ENCODE assay signal across 12 mouse cellular contexts in the genomic region with DNA sequence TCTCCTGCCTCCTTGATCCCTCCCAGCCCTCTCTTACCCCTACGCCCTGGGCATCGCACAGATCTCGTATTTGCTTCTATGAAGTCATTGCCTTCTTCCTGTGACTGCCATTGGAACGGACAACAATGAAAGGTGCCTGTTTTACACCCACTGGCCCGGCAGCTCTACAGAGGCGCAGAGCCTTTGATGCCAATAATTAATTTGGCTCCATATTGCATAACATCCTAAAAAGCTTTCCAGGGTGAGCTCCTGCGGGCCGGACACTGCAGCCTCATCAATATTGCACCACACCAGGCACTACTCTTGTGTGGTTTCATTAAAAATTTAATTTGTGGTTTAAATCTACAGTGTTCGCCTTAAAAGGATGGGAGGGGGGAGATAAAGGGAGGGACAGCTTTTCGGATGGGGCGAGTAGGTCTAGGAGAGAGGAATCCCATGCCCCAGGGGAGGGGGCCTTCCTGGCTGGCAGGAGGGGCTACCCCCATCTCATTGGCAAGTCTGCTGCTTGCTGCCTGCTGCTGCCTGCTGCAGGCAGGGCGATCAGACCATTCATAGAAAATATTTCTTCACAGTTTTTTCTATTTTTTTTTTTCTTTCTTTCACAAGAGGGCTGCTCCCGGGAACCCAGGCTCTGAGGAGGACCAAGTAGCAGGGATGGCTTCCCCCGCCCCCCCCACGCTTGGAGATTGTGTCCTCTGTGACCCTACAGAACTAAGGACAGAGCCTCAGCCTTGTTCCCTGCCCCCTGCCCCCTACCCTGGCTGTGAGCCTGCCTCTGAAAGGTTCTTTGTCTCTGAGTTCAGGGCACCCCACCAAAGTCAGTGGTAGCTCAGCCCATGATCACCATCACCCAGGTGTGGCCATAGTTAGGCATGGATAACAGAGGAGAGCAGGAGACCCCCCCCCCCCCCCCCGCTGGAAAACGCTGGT. TPM values are rescaled to one million over a fixed set of nuclear protein-coding genes. Genes with fewer than 3 reads are reported as not detected.
A peak's percentile ranks its signal among the peaks of the same experiment; 100 is the strongest.
DNase-seq lines count a peak whose midpoint lies in the region; ATAC-seq lines count a peak whose summit lies in the region.
"Had no signal": no experiment of that assay in that cellular context is flagged by ENCODE, and none has a peak within 500 bp of the region (broad histone marks: within the 10 kb centered on the region; RNA-seq: fewer than 3 reads in every experiment).

No protein-coding gene starts in this region.

- H3K27me3 ChIP-seq in lung, embryonic 15.5 days, result peaks cover 3% of the 10 kb centered on the region; the same call in 1 of the 2 replicates
- H3K27me3 ChIP-seq in forebrain, embryonic 13.5 days, result peaks cover 13% of the 10 kb centered on the region
- peaks cover 46% of the 10 kb centered on the region for H3K27me3 ChIP-seq in limb, embryonic 12.5 days
- H3K27me3 ChIP-seq in liver, embryonic 11.5 days (replicated peaks; ENCODE audit: control insufficient read depth, insufficient read depth, low read length), result peaks cover 22% of the 10 kb centered on the region

- H3K4me3 ChIP-seq in lung, embryonic 15.5 days, result no peak overlapping the region
- no peak overlapping the region for H3K4me3 ChIP-seq in forebrain, embryonic 13.5 days
- 0 out of 2 replicates have a peak overlapping the region, but pooled peaks have one; percentile 7 for H3K4me3 ChIP-seq in limb, embryonic 12.5 days (replicated peaks)
- no peak overlapping the region for H3K4me3 ChIP-seq in liver, embryonic 11.5 days (ENCODE audit: low read depth, low read length)

- no peaks in the 10 kb centered on the region for H3K9me3 ChIP-seq in lung, embryonic 15.5 days
- H3K9me3 ChIP-seq in forebrain, embryonic 13.5 days (replicated peaks), result no peaks in the 10 kb centered on the region
- H3K9me3 ChIP-seq in limb, embryonic 12.5 days, result no peaks in the 10 kb centered on the region
- no peaks in the 10 kb centered on the region for H3K9me3 ChIP-seq in liver, embryonic 11.5 days (ENCODE audit: control insufficient read depth, low read length)

- H3K4me1 ChIP-seq in lung, embryonic 15.5 days, result peaks cover 64% of the 10 kb centered on the region
- H3K4me1 ChIP-seq in forebrain, embryonic 13.5 days, result peaks cover 47% of the 10 kb centered on the region
- H3K4me1 ChIP-seq in limb, embryonic 12.5 days (replicated peaks), result peaks cover 26% of the 10 kb centered on the region
- peaks cover 5% of the 10 kb centered on the region; the same call in 1 of the 2 replicates for H3K4me1 ChIP-seq in liver, embryonic 11.5 days (replicated peaks; ENCODE audit: control insufficient read depth, insufficient read depth, low read length)

- ATAC-seq in lung, embryonic 15.5 days (ENCODE audit: borderline replicate concordance, extremely low read depth, low FRiP score, low TSS enrichment), result 0 out of 2 replicates have a peak, but pooled peaks have one; percentile 21
- peak; percentile 50 for ATAC-seq in forebrain, embryonic 13.5 days
- peak; percentile 62 for ATAC-seq in limb, embryonic 12.5 days (ENCODE audit: insufficient number of reproducible peaks, insufficient read depth, low FRiP score, low TSS enrichment, low read depth)
- ATAC-seq in liver, embryonic 11.5 days (replicated peaks; ENCODE audit: low FRiP score), result no peak

- no peaks in the 10 kb centered on the region for H3K36me3 ChIP-seq in lung, embryonic 15.5 days
- no peaks in the 10 kb centered on the region for H3K36me3 ChIP-seq in forebrain, embryonic 13.5 days (ENCODE audit: poor library complexity, severe bottlenecking)
- H3K36me3 ChIP-seq in limb, embryonic 12.5 days, result no peaks in the 10 kb centered on the region
- no peaks in the 10 kb centered on the region for H3K36me3 ChIP-seq in liver, embryonic 11.5 days (ENCODE audit: control insufficient read depth, insufficient read depth, low read length)

- DNase-seq in lung, postnatal 10 days, result no peak
- DNase-seq in retina, embryonic 14.5 days (ENCODE audit: low spot score), result peak; percentile 54
- no peak for DNase-seq in layer of hippocampus, adult 18-20 months (ENCODE audit: low spot score in 2 of 2)
- DNase-seq in gastrocnemius, adult 8-10 months (ENCODE audit: low spot score in 2 of 2), result no peak
- no peak for DNase-seq in liver, embryonic 11.5 days (ENCODE audit: low spot score)
- DNase-seq: heart, adult 18-20 months; kidney, adult 18-20 months; thymus, adult 2 months had no signal

- 22% methylated on average over 17 of the region's 17 CpGs for WGBS in lung, embryonic 15.5 days
- WGBS in forebrain, embryonic 13.5 days, result 10% methylated on average over 17 of the region's 17 CpGs
- 28% methylated on average over 17 of the region's 17 CpGs for WGBS in limb, embryonic 12.5 days
- WGBS in liver, embryonic 11.5 days, result 46% methylated on average over 15 of the region's 17 CpGs

- peak overlapping the region; percentile 45 for H3K27ac ChIP-seq in lung, embryonic 15.5 days
- peak overlapping the region; percentile 75 for H3K27ac ChIP-seq in forebrain, embryonic 13.5 days
- peak overlapping the region; percentile 74 for H3K27ac ChIP-seq in limb, embryonic 12.5 days
- H3K27ac ChIP-seq in liver, embryonic 11.5 days (ENCODE audit: low read depth, low read length), result no peak overlapping the region

- no peak overlapping the region for H3K9ac ChIP-seq in lung, embryonic 15.5 days
- H3K9ac ChIP-seq in forebrain, embryonic 13.5 days, result peak overlapping the region; percentile 47; the same call in 1 of the 2 replicates
- peak overlapping the region; percentile 27; the same call in 1 of the 2 replicates for H3K9ac ChIP-seq in limb, embryonic 12.5 days (replicated peaks)
- no peak overlapping the region for H3K9ac ChIP-seq in liver, embryonic 11.5 days (ENCODE audit: low read depth, low read length)
- H3K9ac ChIP-seq: lung, embryonic 14.5 days had no signal

- H3K4me2 ChIP-seq in lung, embryonic 15.5 days, result peak overlapping the region; percentile 7; the same call in 1 of the 2 replicates
- H3K4me2 ChIP-seq in forebrain, embryonic 13.5 days, result peak overlapping the region; percentile 24
- H3K4me2 ChIP-seq in limb, embryonic 12.5 days, result peak overlapping the region; percentile 47
- H3K4me2 ChIP-seq in liver, embryonic 11.5 days, result no peak overlapping the region
- H3K4me2 ChIP-seq: lung, embryonic 14.5 days had no signal

RNA-seq across cellular contexts. Expression of gene Nptx1, which starts 10.7 kb away (rescaled TPM):
- 1.7 TPM in 2 replicates for polyA plus RNA-seq in lung, embryonic 15.5 days (2015; fragmentation: Nextera tagmentation; extraction: Ambion mirVana)
- 4.1 and 4.7 TPM in 2 replicates for polyA plus RNA-seq in forebrain, embryonic 13.5 days (2015; fragmentation: Nextera tagmentation; extraction: Ambion mirVana)
- polyA plus RNA-seq in limb, embryonic 12.5 days (2016; fragmentation: Nextera tagmentation; extraction: Ambion mirVana), result 1.0 and 1.4 TPM in 2 replicates
- 100 to 1,000 TPM; 492 to 504 TPM for total RNA-seq in layer of hippocampus, adult 18-20 months (2021)
- under 1 TPM in 1 of 4 experiments, not detected in 3; 0.07 TPM for total RNA-seq in gastrocnemius, adult 8-10 months (2022)
- polyA plus RNA-seq in liver, embryonic 11.5 days (2014; fragmentation: Nextera tagmentation; extraction: Ambion mirVana), result 0.23 and 0.34 TPM in 2 replicates

RNA-seq across cellular contexts. Expression of gene Rptor, which starts 44.5 kb away (rescaled TPM):
- polyA plus RNA-seq in lung, embryonic 15.5 days (2015; fragmentation: Nextera tagmentation; extraction: Ambion mirVana), result 8.5 and 9.7 TPM in 2 replicates
- polyA plus RNA-seq in forebrain, embryonic 13.5 days (2015; fragmentation: Nextera tagmentation; extraction: Ambion mirVana), result 9.2 and 10.2 TPM in 2 replicates
- polyA plus RNA-seq in limb, embryonic 12.5 days (2016; fragmentation: Nextera tagmentation; extraction: Ambion mirVana), result 17.7 and 18.6 TPM in 2 replicates
- 10 to 100 TPM; 56.0 to 61.1 TPM for total RNA-seq in layer of hippocampus, adult 18-20 months (2021)
- 10 to 100 TPM; 25.2 to 28.5 (median 26.6) TPM for total RNA-seq in gastrocnemius, adult 8-10 months (2022)
- 11.8 and 13.2 TPM in 2 replicates for polyA plus RNA-seq in liver, embryonic 11.5 days (2014; fragmentation: Nextera tagmentation; extraction: Ambion mirVana)

Comparison
In these comparisons a context has a peak if more than half of its experiments do, and no peak if none do; other contexts are left out.
1. H3K9ac ChIP-seq: peak in forebrain, embryonic 13.5 days (single experiment) and limb, embryonic 12.5 days (single experiment); none in lung, embryonic 15.5 days (single experiment) and liver, embryonic 11.5 days (single experiment).